Mouse (Mus musculus) forebrain, embryonic 10.5 days (tissue): Measurements from ENCODE around the gene Vstm4. TPM values are rescaled to one million over a fixed set of nuclear protein-coding genes. Genes with fewer than 3 reads are reported as not detected.

Experiments used
- DNase-seq: peaks from one replicate; pipeline ENCODE4 v3.0.0-alpha.2; 2017; ENCODE audit warnings: low spot score; ENCODE audit errors: extremely low spot score
- H3K27ac ChIP-seq: fragments of 300-500 bp; sonication (generic); 2 replicates; pipeline ENCODE4 v1.5.1; 2016; ENCODE audit warnings: mild to moderate bottlenecking
- H3K27me3 ChIP-seq: fragments of 300-500 bp; sonication (generic); 2 replicates; pipeline ENCODE4 v1.6.1; 2016; ENCODE audit warnings: mild to moderate bottlenecking; ENCODE audit not compliant: poor library complexity, severe bottlenecking
- H3K36me3 ChIP-seq: fragments of 300-500 bp; sonication (generic); replicated peaks from 2 replicates; pipeline ENCODE4 v1.6.1; 2016; ENCODE audit warnings: mild to moderate bottlenecking, moderate library complexity
- H3K4me1 ChIP-seq: fragments of 300-500 bp; sonication (generic); 2 replicates; pipeline ENCODE4 v1.6.1; 2016
- H3K4me3 ChIP-seq: fragments of 300-500 bp; sonication (generic); 2 replicates; pipeline ENCODE4 v1.5.1; 2016; ENCODE audit warnings: mild to moderate bottlenecking, moderate library complexity
- H3K9me3 ChIP-seq: fragments of 300-500 bp; sonication (generic); 2 replicates; pipeline ENCODE4 v1.6.1; 2016; ENCODE audit warnings: mild to moderate bottlenecking, moderate library complexity
- WGBS: fragments of 180-500 bp; shearing (Covaris S2); methylation state at CpG from one replicate; pipeline ENCODE4 v1.1.7; 2016; 5-methylcytosine and 5-hydroxymethylcytosine counted together
- polyA plus RNA-seq: library from polyadenylated mRNA; unstranded; fragments of >200 nt; fragmentation: Nextera tagmentation; extraction: Ambion mirVana; gene quantifications from 2 replicates; pipeline ENCODE4 v1.2.1, GENCODE M21; 2016

Vstm4 gene
- polyA plus RNA-seq, 1 experiment from 2014 or later = 2.1 TPM

- no peak for DNase-seq
- WGBS = 60% methylated on average over 6 of the region's 6 CpGs
- no peaks in the 10 kb centered on the region for H3K27me3 ChIP-seq
- H3K36me3 ChIP-seq = no peaks in the 10 kb centered on the region
- no peaks in the 10 kb centered on the region for H3K9me3 ChIP-seq
- no peak overlapping the region for H3K4me3 ChIP-seq
- peaks cover 33% of the 10 kb centered on the region for H3K4me1 ChIP-seq
- H3K27ac ChIP-seq = no peak overlapping the region
Observed at GRCm38 (mm10) chr14:32827994-32828650, 28.4 kb upstream of the Vstm4 start.

GRCm38 (mm10) chr14:32833847-32834246 lies 22.7 kb upstream of the Vstm4 start, which contains the start of gene Fam170b:
Gene Fam170b (plus strand): TSS chr14:32833962.
- 84% methylated on average over 8 of the region's 8 CpGs for WGBS
- Histone ChIP-seq H3K36me3 (no peaks in the 10 kb centered on the region), H3K9me3 (no peaks in the 10 kb centered on the region), H3K27me3 (no peaks in the 10 kb centered on the region), H3K4me1 (no peaks in the 10 kb centered on the region), H3K27ac (no peak within 1 kb of the TSS), H3K4me3 (no peak within 1 kb of the TSS)
- DNase-seq = no peak

GRCm38 (mm10) chr14:32835181-32835580 lies 21.4 kb upstream of the Vstm4 start:
- no peak for DNase-seq
- 95% methylated on average over 14 of the region's 14 CpGs for WGBS
- H3K4me3 ChIP-seq = no peak overlapping the region
- no peaks in the 10 kb centered on the region for H3K27me3 ChIP-seq
- no peak overlapping the region for H3K27ac ChIP-seq
- H3K36me3 ChIP-seq = no peaks in the 10 kb centered on the region
- no peaks in the 10 kb centered on the region for H3K9me3 ChIP-seq
- H3K4me1 ChIP-seq = no peaks in the 10 kb centered on the region

GRCm38 (mm10) chr14:32835596-32835995 lies 21.0 kb upstream of the Vstm4 start:
- Histone ChIP-seq H3K4me1 (no peaks in the 10 kb centered on the region), H3K27me3 (no peaks in the 10 kb centered on the region), H3K27ac (no peak overlapping the region), H3K9me3 (no peaks in the 10 kb centered on the region), H3K4me3 (no peak overlapping the region), H3K36me3 (no peaks in the 10 kb centered on the region)
- 92% methylated on average over 14 of the region's 14 CpGs for WGBS
- no peak for DNase-seq

- no peaks in the 10 kb centered on the region for H3K9me3 ChIP-seq
- H3K27me3 ChIP-seq = no peaks in the 10 kb centered on the region
- no peaks in the 10 kb centered on the region for H3K36me3 ChIP-seq
- no peaks in the 10 kb centered on the region for H3K4me1 ChIP-seq
- 97% methylated on average over 11 of the region's 11 CpGs for WGBS
- H3K4me3 ChIP-seq = no peak overlapping the region
- H3K27ac ChIP-seq = no peak overlapping the region
- no peak for DNase-seq
Observed at GRCm38 (mm10) chr14:32836191-32836590, 20.4 kb upstream of the Vstm4 start.

- H3K4me1 ChIP-seq = no peaks in the 10 kb centered on the region
- H3K27ac ChIP-seq = no peak overlapping the region
- no peaks in the 10 kb centered on the region for H3K9me3 ChIP-seq
- H3K36me3 ChIP-seq = no peaks in the 10 kb centered on the region
- H3K4me3 ChIP-seq = no peak overlapping the region
- no peak for DNase-seq
- H3K27me3 ChIP-seq = no peaks in the 10 kb centered on the region
Observed at GRCm38 (mm10) chr14:32842052-32842451, 14.5 kb upstream of the Vstm4 start.

GRCm38 (mm10) chr14:32854059-32854458 lies 2.5 kb upstream of the Vstm4 start:
- H3K27ac ChIP-seq = no peak overlapping the region
- no peak for DNase-seq
- H3K9me3 ChIP-seq = no peaks in the 10 kb centered on the region
- H3K4me3 ChIP-seq = no peak overlapping the region
- peaks cover 38% of the 10 kb centered on the region for H3K27me3 ChIP-seq
- WGBS = 88% methylated on average over 4 of the region's 4 CpGs
- H3K4me1 ChIP-seq = peaks cover 11% of the 10 kb centered on the region
- H3K36me3 ChIP-seq = no peaks in the 10 kb centered on the region

- DNase-seq = no peak
- peaks cover 41% of the 10 kb centered on the region for H3K27me3 ChIP-seq
- H3K27ac ChIP-seq = no peak overlapping the region
- H3K4me1 ChIP-seq = peaks cover 27% of the 10 kb centered on the region
- H3K4me3 ChIP-seq = peak overlapping the region; percentile 66
- 46% methylated on average over 5 of the region's 5 CpGs for WGBS
- no peaks in the 10 kb centered on the region for H3K9me3 ChIP-seq
- H3K36me3 ChIP-seq = no peaks in the 10 kb centered on the region
Observed at GRCm38 (mm10) chr14:32856246-32856645, 310 bp upstream of the Vstm4 start.

GRCm38 (mm10) chr14:32858361-32858760 lies 1.8 kb downstream of the Vstm4 start:
- Histone ChIP-seq H3K27me3 (peaks cover 41% of the 10 kb centered on the region), H3K36me3 (no peaks in the 10 kb centered on the region), H3K4me3 (no peak overlapping the region), H3K27ac (no peak overlapping the region), H3K4me1 (peaks cover 32% of the 10 kb centered on the region), H3K9me3 (no peaks in the 10 kb centered on the region)
- DNase-seq = no peak
- WGBS = 93% methylated on average over 10 of the region's 10 CpGs

GRCm38 (mm10) chr14:32858941-32859510 lies 2.5 kb downstream of the Vstm4 start:
- Histone ChIP-seq H3K27ac (no peak overlapping the region), H3K36me3 (no peaks in the 10 kb centered on the region), H3K4me3 (no peak overlapping the region), H3K27me3 (peaks cover 41% of the 10 kb centered on the region), H3K9me3 (no peaks in the 10 kb centered on the region), H3K4me1 (peaks cover 32% of the 10 kb centered on the region)
- WGBS = 75% methylated on average over 6 of the region's 6 CpGs
- no peak for DNase-seq

- Histone ChIP-seq H3K27me3 (peaks cover 41% of the 10 kb centered on the region), H3K4me1 (peaks cover 32% of the 10 kb centered on the region), H3K4me3 (no peak overlapping the region), H3K36me3 (no peaks in the 10 kb centered on the region), H3K27ac (no peak overlapping the region), H3K9me3 (no peaks in the 10 kb centered on the region)
- no peak for DNase-seq
- 66% methylated on average over 11 of the region's 11 CpGs for WGBS
Observed at GRCm38 (mm10) chr14:32859831-32860569, 3.4 kb downstream of the Vstm4 start.

- H3K9me3 ChIP-seq = no peaks in the 10 kb centered on the region
- peaks cover 31% of the 10 kb centered on the region for H3K27me3 ChIP-seq
- no peak overlapping the region for H3K4me3 ChIP-seq
- WGBS = 32% methylated on average over 6 of the region's 6 CpGs
- H3K36me3 ChIP-seq = no peaks in the 10 kb centered on the region
- no peak for DNase-seq
- peaks cover 32% of the 10 kb centered on the region for H3K4me1 ChIP-seq
- H3K27ac ChIP-seq = peak overlapping the region; percentile 9; the same call in 1 of the 2 replicates
Observed at GRCm38 (mm10) chr14:32861149-32861581, 4.6 kb downstream of the Vstm4 start.

GRCm38 (mm10) chr14:32861656-32862055 lies 5.1 kb downstream of the Vstm4 start:
- no peak for DNase-seq
- whole genome bisulfite sequencing = 38% methylated on average over 2 of the region's 2 CpGs
- no peak overlapping the region for H3K4me3 ChIP-seq
- H3K36me3 ChIP-seq = no peaks in the 10 kb centered on the region
- H3K4me1 ChIP-seq = peaks cover 28% of the 10 kb centered on the region
- no peaks in the 10 kb centered on the region for H3K9me3 ChIP-seq
- H3K27ac ChIP-seq = peak overlapping the region; percentile 9; the same call in 1 of the 2 replicates
- H3K27me3 ChIP-seq = peaks cover 27% of the 10 kb centered on the region
